Mouse (Mus musculus): ENCODE data around the gene 4930449I24Rik.
"Not testable (repeated sequence)": the region's sequence is repeated elsewhere in the genome, so short reads cannot be mapped to it uniquely, and the experiment has no call there.

DNA sequence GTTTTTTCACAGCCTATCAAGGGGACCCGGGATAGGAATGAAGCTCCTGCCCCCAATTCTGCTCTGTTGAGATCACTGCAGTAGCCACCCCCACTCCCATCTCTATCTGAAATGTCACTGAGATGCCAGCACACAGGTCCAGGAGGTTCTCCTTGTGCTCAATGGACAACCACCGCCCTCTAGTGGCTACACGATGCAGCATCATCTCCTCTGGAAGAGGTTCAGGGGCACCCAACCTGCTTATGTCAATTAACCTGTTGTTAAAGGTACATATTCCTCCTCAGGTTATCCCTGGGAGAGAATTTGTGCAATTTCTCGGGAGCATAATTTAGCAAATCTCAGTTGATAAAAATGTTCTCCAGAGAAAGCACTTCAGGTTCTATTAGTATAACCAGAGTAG is 13.2 kb upstream of the 4930449I24Rik start:
- TF ChIP-seq CTCF (IDR thresholded peaks at IDR 0.05; ENCODE audit: low read depth): peak; percentile 57
- not testable (repeated sequence) for TF ChIP-seq EP300 (optimal IDR thresholded peaks at IDR 0.05)
